In genomic region chr2:173966111-173966510, GRCm38 (mm10) we compare ENCODE assay signal across 24 mouse cellular contexts.
DNase-seq lines count a peak whose midpoint lies in the region; ATAC-seq and TF ChIP-seq lines count a peak whose summit lies in the region.
"Had no signal": no experiment of that assay in that cellular context is flagged by ENCODE, and none has a peak within 500 bp of the region (broad histone marks: within the 10 kb centered on the region; RNA-seq: fewer than 3 reads in every experiment).

No protein-coding gene starts in this region.

- no peak overlapping the region for H3K9ac ChIP-seq in intestine, embryonic 14.5 days (ENCODE audit: low read length)
- no peak overlapping the region for H3K9ac ChIP-seq in intestine, embryonic 15.5 days
- no peak overlapping the region for H3K9ac ChIP-seq in limb, embryonic 13.5 days
- H3K9ac ChIP-seq: heart, embryonic 12.5 days; liver, embryonic 13.5 days; lung, embryonic 14.5 days; stomach, embryonic 15.5 days had no signal

- no peak for TF ChIP-seq POLR2A in lung, adult 2 months (IDR thresholded peaks at IDR 0.05; ENCODE audit: borderline replicate concordance, extremely low read depth, low read depth, low read length)

- no peak for TF ChIP-seq CTCF in left cerebral cortex, adult 2 months (IDR thresholded peaks at IDR 0.05)
- no peak for TF ChIP-seq CTCF in lung, adult 2 months (IDR thresholded peaks at IDR 0.05; ENCODE audit: insufficient read depth, low read length)

- no peaks in the 10 kb centered on the region for H3K4me1 ChIP-seq in intestine, embryonic 14.5 days (replicated peaks; ENCODE audit: control insufficient read depth, insufficient read depth, low read length)
- peaks cover 6% of the 10 kb centered on the region; the same call in 1 of the 2 replicates for H3K4me1 ChIP-seq in intestine, embryonic 15.5 days (replicated peaks)
- H3K4me1 ChIP-seq in limb, embryonic 13.5 days: no peaks in the 10 kb centered on the region
- no peaks in the 10 kb centered on the region for H3K4me1 ChIP-seq in lung, adult 2 months (ENCODE audit: control insufficient read depth, insufficient read depth, low read length)
- H3K4me1 ChIP-seq: heart, embryonic 12.5 days; liver, embryonic 13.5 days; stomach, embryonic 15.5 days had no signal

- no peak for ATAC-seq in intestine, embryonic 14.5 days (replicated peaks; ENCODE audit: low FRiP score, low TSS enrichment, low read depth)
- no peak for ATAC-seq in intestine, embryonic 15.5 days
- ATAC-seq in limb, embryonic 13.5 days (ENCODE audit: low FRiP score, low read depth): peak; percentile 69; the same call in 1 of the 2 replicates
- ATAC-seq: forebrain, embryonic 14.5 days; midbrain, embryonic 16.5 days; Patski had no signal

- H3K27ac ChIP-seq in intestine, embryonic 14.5 days (ENCODE audit: low read depth): no peak overlapping the region
- no peak overlapping the region for H3K27ac ChIP-seq in intestine, embryonic 15.5 days
- no peak overlapping the region for H3K27ac ChIP-seq in limb, embryonic 13.5 days
- H3K27ac ChIP-seq in left cerebral cortex, adult 2 months: no peak overlapping the region
- H3K27ac ChIP-seq: liver, embryonic 13.5 days; stomach, embryonic 15.5 days had no signal

- intact Hi-C loops in left cerebral cortex, adult 2 months (cut with DNase I): no loop called here

- WGBS in intestine, embryonic 14.5 days: 75% methylated on average over 5 of the region's 5 CpGs
- 73% methylated on average over 5 of the region's 5 CpGs for WGBS in intestine, embryonic 15.5 days
- 43% methylated on average over 5 of the region's 5 CpGs for WGBS in limb, embryonic 13.5 days
- WGBS in lung, adult 2 months: 76% methylated on average over 5 of the region's 5 CpGs

- H3K4me3 ChIP-seq in intestine, embryonic 14.5 days (ENCODE audit: low read depth, low read length): no peak overlapping the region
- H3K4me3 ChIP-seq in intestine, embryonic 15.5 days (replicated peaks): no peak overlapping the region
- no peak overlapping the region for H3K4me3 ChIP-seq in limb, embryonic 13.5 days
- H3K4me3 ChIP-seq in left cerebral cortex, adult 2 months: no peak overlapping the region
- H3K4me3 ChIP-seq in lung, adult 2 months (replicated peaks; ENCODE audit: extremely low read depth, low read depth, low read length): no peak overlapping the region
- H3K4me3 ChIP-seq: erythroblast, embryonic 14.5 days; heart, embryonic 12.5 days; liver, embryonic 13.5 days; stomach, embryonic 15.5 days had no signal

- no peaks in the 10 kb centered on the region for H3K36me3 ChIP-seq in intestine, embryonic 14.5 days (ENCODE audit: control insufficient read depth, insufficient read depth, low read length)
- H3K36me3 ChIP-seq in intestine, embryonic 15.5 days: no peaks in the 10 kb centered on the region
- no peaks in the 10 kb centered on the region for H3K36me3 ChIP-seq in limb, embryonic 13.5 days
- H3K36me3 ChIP-seq: G1E; heart, embryonic 12.5 days; liver, embryonic 13.5 days; stomach, embryonic 15.5 days had no signal

- H3K4me2 ChIP-seq in intestine, embryonic 14.5 days (ENCODE audit: low read length): no peak overlapping the region
- no peak overlapping the region for H3K4me2 ChIP-seq in intestine, embryonic 15.5 days (replicated peaks)
- no peak overlapping the region for H3K4me2 ChIP-seq in limb, embryonic 13.5 days (replicated peaks)
- H3K4me2 ChIP-seq: heart, embryonic 12.5 days; liver, embryonic 13.5 days; lung, embryonic 14.5 days; stomach, embryonic 15.5 days had no signal

- peak; percentile 38 for DNase-seq in intestine, embryonic 14.5 days (ENCODE audit: low spot score)
- DNase-seq in urinary bladder, adult 2 months (ENCODE audit: low spot score): peak; percentile 2
- no peak for DNase-seq in urinary bladder, postnatal 36 days (ENCODE audit: low spot score in 2 of 2)
- DNase-seq in left cerebral cortex, adult 2 months (ENCODE audit: extremely low spot score in 1 of 2, low spot score in 2 of 2): no peak
- DNase-seq in lung, adult 2 months: no peak
- DNase-seq: adrenal gland, postnatal 36 days; B cell, adult 2 months; cerebellum, adult 11-12 months; cerebellum, postnatal 10 days; gastrocnemius, postnatal 10 days; heart, postnatal 10 days; kidney, adult 8-10 months; kidney, postnatal 10 days; liver, embryonic 13.5 days; lung, embryonic 14.5 days had no signal

- no peaks in the 10 kb centered on the region for H3K9me3 ChIP-seq in intestine, embryonic 14.5 days (ENCODE audit: control insufficient read depth, low read length)
- H3K9me3 ChIP-seq in intestine, embryonic 15.5 days: no peaks in the 10 kb centered on the region
- H3K9me3 ChIP-seq in limb, embryonic 13.5 days: no peaks in the 10 kb centered on the region
- H3K9me3 ChIP-seq: heart, embryonic 12.5 days; liver, embryonic 13.5 days; stomach, embryonic 15.5 days had no signal

- no peaks in the 10 kb centered on the region for H3K27me3 ChIP-seq in intestine, embryonic 14.5 days (replicated peaks; ENCODE audit: control insufficient read depth, insufficient read depth, low read length)
- no peaks in the 10 kb centered on the region for H3K27me3 ChIP-seq in intestine, embryonic 15.5 days (replicated peaks)
- no peaks in the 10 kb centered on the region for H3K27me3 ChIP-seq in limb, embryonic 13.5 days
- H3K27me3 ChIP-seq: heart, embryonic 12.5 days; liver, embryonic 13.5 days; Patski; stomach, embryonic 15.5 days had no signal

Comparison
In these comparisons a context has a peak if more than half of its experiments do, and no peak if none do; other contexts are left out.
1. DNase-seq: peak in intestine, embryonic 14.5 days (single experiment) and urinary bladder, adult 2 months (single experiment); none in urinary bladder, postnatal 36 days (0 of 2), left cerebral cortex, adult 2 months (0 of 2) and lung, adult 2 months (single experiment).